Mouse (Mus musculus) spleen, adult 2 months (tissue): ENCODE measurements around the gene Gm2115.

Source experiments
- CTCF ChIP-seq: fragments of 200-500 bp; IDR thresholded peaks from 2 replicates; pipeline ENCODE4 v1.5.1; 2011; ENCODE audit warnings: mild to moderate bottlenecking, inconsistent platforms; ENCODE audit not compliant: insufficient read depth, insufficient read length, insufficient replicate concordance; ENCODE audit errors: extremely low read depth
- POLR2A ChIP-seq: fragments of 200-500 bp; IDR thresholded peaks from 2 replicates; pipeline ENCODE4 v1.6.1; 2011; ENCODE audit warnings: low read depth, low read length, inconsistent platforms

GRCm38 (mm10) chr7:84587101-84587783, 58.5 kb downstream of the Gm2115 start:
- TF ChIP-seq CTCF = no peak
- no peak for TF ChIP-seq POLR2A
